Mouse (Mus musculus): ENCODE data around the gene Hist1h3a. TPM values are rescaled to one million over a fixed set of nuclear protein-coding genes. Genes with fewer than 3 reads are reported as not detected.
"Not testable (repeated sequence)": the region's sequence is repeated elsewhere in the genome, so short reads cannot be mapped to it uniquely, and the experiment has no call there.

The Hist1h3a gene
- polyA plus RNA-seq, 1 experiment from 2014 or later = 1.2 TPM

- ATAC-seq; H3K4me2 ChIP-seq (ENCODE audit: low read length); H3K4me1 ChIP-seq (ENCODE audit: control insufficient read depth, insufficient read depth, low read depth, low read length); H3K9me3 ChIP-seq (ENCODE audit: control insufficient read depth, low read length); H3K4me3 ChIP-seq (ENCODE audit: low read length); H3K27me3 ChIP-seq (replicated peaks; ENCODE audit: control insufficient read depth, insufficient read depth, low read length); H3K27ac ChIP-seq (ENCODE audit: low read depth, low read length); H3K36me3 ChIP-seq (ENCODE audit: control insufficient read depth, insufficient read depth, low read length); H3K9ac ChIP-seq (ENCODE audit: low read depth, low read length): not testable (repeated sequence)
- WGBS = 90% methylated on average over 2 of the region's 2 CpGs
Observed at GRCm38 (mm10) chr13:23769613-23770012, 7.4 kb upstream of the Hist1h3a start, which contains the start of gene Trim38. TSS of gene Trim38 (plus strand) at chr13:23769913.

GRCm38 (mm10) chr13:23768834-23769397, 6.7 kb upstream of the Hist1h3a start:
- H3K9ac ChIP-seq (ENCODE audit: low read depth, low read length) = no peak overlapping the region
- H3K36me3 ChIP-seq (ENCODE audit: control insufficient read depth, insufficient read depth, low read length) = no peaks in the 10 kb centered on the region
- WGBS = 56% methylated on average over 5 of the region's 5 CpGs
- peaks cover 9% of the 10 kb centered on the region for H3K4me1 ChIP-seq (ENCODE audit: control insufficient read depth, insufficient read depth, low read depth, low read length)
- ATAC-seq = no peak
- H3K4me3 ChIP-seq (ENCODE audit: low read length) = no peak overlapping the region
- no peak overlapping the region for H3K4me2 ChIP-seq (ENCODE audit: low read length)
- H3K9me3 ChIP-seq (ENCODE audit: control insufficient read depth, low read length) = no peaks in the 10 kb centered on the region
- H3K27me3 ChIP-seq (replicated peaks; ENCODE audit: control insufficient read depth, insufficient read depth, low read length) = no peaks in the 10 kb centered on the region
- H3K27ac ChIP-seq (ENCODE audit: low read depth, low read length) = no peak overlapping the region

- H3K36me3 ChIP-seq (ENCODE audit: control insufficient read depth, insufficient read depth, low read length) = no peaks in the 10 kb centered on the region
- H3K4me2 ChIP-seq (ENCODE audit: low read length) = no peak overlapping the region
- H3K4me3 ChIP-seq (ENCODE audit: low read length) = no peak overlapping the region
- H3K4me1 ChIP-seq (ENCODE audit: control insufficient read depth, insufficient read depth, low read depth, low read length) = peaks cover 7% of the 10 kb centered on the region
- H3K9me3 ChIP-seq (ENCODE audit: control insufficient read depth, low read length) = no peaks in the 10 kb centered on the region
- no peaks in the 10 kb centered on the region for H3K27me3 ChIP-seq (replicated peaks; ENCODE audit: control insufficient read depth, insufficient read depth, low read length)
- H3K27ac ChIP-seq (ENCODE audit: low read depth, low read length) = no peak overlapping the region
- no peak for ATAC-seq
- no peak overlapping the region for H3K9ac ChIP-seq (ENCODE audit: low read depth, low read length)
Observed at GRCm38 (mm10) chr13:23766772-23767171, 4.6 kb upstream of the Hist1h3a start.

- no peak overlapping the region for H3K27ac ChIP-seq (ENCODE audit: low read depth, low read length)
- no peaks in the 10 kb centered on the region for H3K9me3 ChIP-seq (ENCODE audit: control insufficient read depth, low read length)
- 74% methylated on average over 1 of the region's 1 CpGs for WGBS
- no peak for ATAC-seq
- no peak overlapping the region for H3K4me3 ChIP-seq (ENCODE audit: low read length)
- no peaks in the 10 kb centered on the region for H3K36me3 ChIP-seq (ENCODE audit: control insufficient read depth, insufficient read depth, low read length)
- H3K4me1 ChIP-seq (ENCODE audit: control insufficient read depth, insufficient read depth, low read depth, low read length) = peaks cover 12% of the 10 kb centered on the region
- H3K27me3 ChIP-seq (replicated peaks; ENCODE audit: control insufficient read depth, insufficient read depth, low read length) = no peaks in the 10 kb centered on the region
- H3K4me2 ChIP-seq (ENCODE audit: low read length) = no peak overlapping the region
- no peak overlapping the region for H3K9ac ChIP-seq (ENCODE audit: low read depth, low read length)
Observed at GRCm38 (mm10) chr13:23765172-23765513, 3.0 kb upstream of the Hist1h3a start.

- Histone ChIP-seq H3K4me1 (ENCODE audit: control insufficient read depth, insufficient read depth, low read depth, low read length) (peaks cover 15% of the 10 kb centered on the region), H3K4me2 (ENCODE audit: low read length) (peak overlapping the region; percentile 94), H3K4me3 (ENCODE audit: low read length) (peak overlapping the region; percentile 68), H3K27ac (ENCODE audit: low read depth, low read length) (peak overlapping the region; percentile 82), H3K9me3 (ENCODE audit: control insufficient read depth, low read length) (no peaks in the 10 kb centered on the region), H3K36me3 (ENCODE audit: control insufficient read depth, insufficient read depth, low read length) (no peaks in the 10 kb centered on the region), H3K9ac (ENCODE audit: low read depth, low read length) (peak overlapping the region; percentile 69), H3K27me3 (replicated peaks; ENCODE audit: control insufficient read depth, insufficient read depth, low read length) (no peaks in the 10 kb centered on the region)
- ATAC-seq = no peak
- 42% methylated on average over 11 of the region's 12 CpGs for WGBS
Observed at GRCm38 (mm10) chr13:23764324-23765171, 2.4 kb upstream of the Hist1h3a start.

- peak; percentile 80 for ATAC-seq
- no peaks in the 10 kb centered on the region for H3K36me3 ChIP-seq (ENCODE audit: control insufficient read depth, insufficient read depth, low read length)
- peak within 1 kb of the TSS; percentile 69 for H3K9ac ChIP-seq (ENCODE audit: low read depth, low read length)
- peak within 1 kb of the TSS; percentile 68 for H3K4me3 ChIP-seq (ENCODE audit: low read length)
- H3K27ac ChIP-seq (ENCODE audit: low read depth, low read length) = peak within 1 kb of the TSS; percentile 82
- no peaks in the 10 kb centered on the region for H3K27me3 ChIP-seq (replicated peaks; ENCODE audit: control insufficient read depth, insufficient read depth, low read length)
- WGBS = 4% methylated on average over 34 of the region's 34 CpGs
- H3K9me3 ChIP-seq (ENCODE audit: control insufficient read depth, low read length) = no peaks in the 10 kb centered on the region
- peaks cover 15% of the 10 kb centered on the region for H3K4me1 ChIP-seq (ENCODE audit: control insufficient read depth, insufficient read depth, low read depth, low read length)
- peak within 1 kb of the TSS; percentile 94 for H3K4me2 ChIP-seq (ENCODE audit: low read length)
Observed at GRCm38 (mm10) chr13:23763586-23764323, 1.6 kb upstream of the Hist1h3a start, which contains the start of gene Hist1h1a. TSS of gene Hist1h1a (plus strand) at chr13:23763666.

GRCm38 (mm10) chr13:23763242-23763585, 1.0 kb upstream of the Hist1h3a start:
- H3K27ac ChIP-seq (ENCODE audit: low read depth, low read length) = peak overlapping the region; percentile 82
- WGBS = 1% methylated on average over 10 of the region's 10 CpGs
- H3K36me3 ChIP-seq (ENCODE audit: control insufficient read depth, insufficient read depth, low read length) = no peaks in the 10 kb centered on the region
- peak overlapping the region; percentile 94 for H3K4me2 ChIP-seq (ENCODE audit: low read length)
- ATAC-seq = no peak
- H3K9me3 ChIP-seq (ENCODE audit: control insufficient read depth, low read length) = no peaks in the 10 kb centered on the region
- H3K27me3 ChIP-seq (replicated peaks; ENCODE audit: control insufficient read depth, insufficient read depth, low read length) = no peaks in the 10 kb centered on the region
- peaks cover 15% of the 10 kb centered on the region for H3K4me1 ChIP-seq (ENCODE audit: control insufficient read depth, insufficient read depth, low read depth, low read length)
- no peak overlapping the region for H3K9ac ChIP-seq (ENCODE audit: low read depth, low read length)
- peak overlapping the region; percentile 68 for H3K4me3 ChIP-seq (ENCODE audit: low read length)

GRCm38 (mm10) chr13:23760972-23761864, 968 bp downstream of the Hist1h3a start, which contains the start of gene Hist1h4a:
TSS of gene Hist1h4a (minus strand) at chr13:23761230.
- H3K9me3 ChIP-seq (ENCODE audit: control insufficient read depth, low read length) = no peaks in the 10 kb centered on the region

More at GRCm38 (mm10) chr13:23760972-23761864, 968 bp downstream of the Hist1h3a start, which contains the start of gene Hist1h4a:
- Histone ChIP-seq H3K27ac (ENCODE audit: low read depth, low read length) (peak within 1 kb of the TSS; percentile 82), H3K27me3 (replicated peaks; ENCODE audit: control insufficient read depth, insufficient read depth, low read length) (no peaks in the 10 kb centered on the region), H3K4me3 (ENCODE audit: low read length) (peak within 1 kb of the TSS; percentile 51), H3K36me3 (ENCODE audit: control insufficient read depth, insufficient read depth, low read length) (no peaks in the 10 kb centered on the region), H3K4me2 (ENCODE audit: low read length) (peak within 1 kb of the TSS; percentile 94), H3K9ac (ENCODE audit: low read depth, low read length) (peak within 1 kb of the TSS; percentile 63), H3K4me1 (ENCODE audit: control insufficient read depth, insufficient read depth, low read depth, low read length) (peaks cover 18% of the 10 kb centered on the region)
- ATAC-seq = peak; percentile 84
- under 1% methylated on average over 62 of the region's 72 CpGs for WGBS
